Mouse (Mus musculus): ENCODE results near the gene Gramd1c. TPM values are rescaled to one million over a fixed set of nuclear protein-coding genes. Genes with fewer than 3 reads are reported as not detected.

Gene Gramd1c
- 5.7 and 6.1 TPM in 2 replicates for polyA plus RNA-seq (2015; fragmentation: Nextera tagmentation; extraction: Ambion mirVana)

- Histone ChIP-seq H3K27me3 (ENCODE audit: insufficient read depth, low read length) (no peaks in the 10 kb centered on the region), H3K36me3 (ENCODE audit: insufficient read depth, low read length) (no peaks in the 10 kb centered on the region), H3K27ac (peak within 1 kb of the TSS; percentile 6; the same call in 1 of the 2 replicates), H3K4me3 (replicated peaks; ENCODE audit: low read depth, low read length) (peak within 1 kb of the TSS; percentile 65), H3K4me2 (ENCODE audit: low read length) (peak within 1 kb of the TSS; percentile 64), H3K9ac (ENCODE audit: low read depth, low read length) (peak within 1 kb of the TSS; percentile 65), H3K4me1 (replicated peaks; ENCODE audit: insufficient read depth, low read length) (no peaks in the 10 kb centered on the region), H3K9me3 (replicated peaks; ENCODE audit: low read length) (no peaks in the 10 kb centered on the region)
- DNase-seq (ENCODE audit: low spot score) (peak; percentile 93), ATAC-seq (replicated peaks; ENCODE audit: low FRiP score, low read depth) (peak; percentile 90)
- TF ChIP-seq CTCF (IDR thresholded peaks at IDR 0.05; ENCODE audit: low read depth) = peak; percentile 84
- WGBS = 5% methylated on average over 45 of the region's 45 CpGs
Observed at GRCm38 (mm10) chr16:44063025-44063894, at the start of gene Gramd1c. Gene Gramd1c, minus strand, starts transcription at chr16:44063345.

DNA sequence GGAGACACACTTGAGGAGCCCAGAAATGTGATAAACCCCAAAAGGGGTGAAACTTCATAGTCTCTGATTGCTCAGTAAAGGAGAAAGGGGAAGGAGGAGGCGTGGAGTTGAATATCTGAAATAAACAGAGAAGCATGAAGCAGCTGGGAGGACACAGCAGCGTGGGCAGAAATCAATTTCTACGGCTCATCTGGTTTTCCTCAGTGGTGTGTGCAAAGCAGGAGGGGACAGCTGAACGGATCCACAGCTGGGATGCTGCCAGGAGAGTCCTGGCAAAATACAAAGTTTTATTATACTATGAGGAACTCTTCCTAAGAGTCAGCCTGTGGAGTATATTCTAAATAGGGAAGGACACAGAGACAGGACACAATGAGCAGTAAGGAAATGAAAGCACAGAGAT is 45.9 kb upstream of the Gramd1c start:
- 53% methylated on average over 4 of the region's 4 CpGs for whole genome bisulfite sequencing
- DNase-seq (ENCODE audit: low spot score) = peak; percentile 8

DNA sequence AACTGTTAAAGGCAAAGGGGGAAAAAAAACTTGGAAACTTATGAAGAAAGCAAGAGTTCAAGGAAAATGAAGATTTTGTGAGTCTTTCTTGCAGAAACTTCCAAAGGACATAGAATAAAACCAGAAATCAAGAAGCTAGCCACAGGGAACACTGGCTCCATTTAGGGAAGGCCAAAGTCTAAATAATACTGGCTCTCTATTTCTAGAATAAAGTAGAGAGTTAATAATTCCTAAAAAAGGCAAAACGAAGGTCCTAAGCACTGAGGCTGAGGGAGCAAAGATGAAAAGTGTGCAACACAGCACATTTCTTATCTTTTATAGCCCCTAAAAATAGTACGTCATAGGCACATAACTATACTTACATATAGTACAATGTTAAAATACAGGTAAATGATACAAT is 42.1 kb upstream of the Gramd1c start:
- ATAC-seq (replicated peaks; ENCODE audit: low FRiP score, low read depth) = no peak

More for the DNA sequence above, 45.9 kb upstream of the Gramd1c start:
- Histone ChIP-seq H3K4me2 (ENCODE audit: low read length) (no peak overlapping the region), H3K36me3 (ENCODE audit: insufficient read depth, low read length) (peaks cover 42% of the 10 kb centered on the region), H3K4me3 (replicated peaks; ENCODE audit: low read depth, low read length) (no peak overlapping the region), H3K27ac (no peak overlapping the region), H3K9me3 (replicated peaks; ENCODE audit: low read length) (no peaks in the 10 kb centered on the region), H3K9ac (ENCODE audit: low read depth, low read length) (no peak overlapping the region), H3K27me3 (ENCODE audit: insufficient read depth, low read length) (no peaks in the 10 kb centered on the region), H3K4me1 (replicated peaks; ENCODE audit: insufficient read depth, low read length) (no peaks in the 10 kb centered on the region)
- ATAC-seq (replicated peaks; ENCODE audit: low FRiP score, low read depth) = no peak
- no peak for TF ChIP-seq CTCF (IDR thresholded peaks at IDR 0.05; ENCODE audit: low read depth)

DNA sequence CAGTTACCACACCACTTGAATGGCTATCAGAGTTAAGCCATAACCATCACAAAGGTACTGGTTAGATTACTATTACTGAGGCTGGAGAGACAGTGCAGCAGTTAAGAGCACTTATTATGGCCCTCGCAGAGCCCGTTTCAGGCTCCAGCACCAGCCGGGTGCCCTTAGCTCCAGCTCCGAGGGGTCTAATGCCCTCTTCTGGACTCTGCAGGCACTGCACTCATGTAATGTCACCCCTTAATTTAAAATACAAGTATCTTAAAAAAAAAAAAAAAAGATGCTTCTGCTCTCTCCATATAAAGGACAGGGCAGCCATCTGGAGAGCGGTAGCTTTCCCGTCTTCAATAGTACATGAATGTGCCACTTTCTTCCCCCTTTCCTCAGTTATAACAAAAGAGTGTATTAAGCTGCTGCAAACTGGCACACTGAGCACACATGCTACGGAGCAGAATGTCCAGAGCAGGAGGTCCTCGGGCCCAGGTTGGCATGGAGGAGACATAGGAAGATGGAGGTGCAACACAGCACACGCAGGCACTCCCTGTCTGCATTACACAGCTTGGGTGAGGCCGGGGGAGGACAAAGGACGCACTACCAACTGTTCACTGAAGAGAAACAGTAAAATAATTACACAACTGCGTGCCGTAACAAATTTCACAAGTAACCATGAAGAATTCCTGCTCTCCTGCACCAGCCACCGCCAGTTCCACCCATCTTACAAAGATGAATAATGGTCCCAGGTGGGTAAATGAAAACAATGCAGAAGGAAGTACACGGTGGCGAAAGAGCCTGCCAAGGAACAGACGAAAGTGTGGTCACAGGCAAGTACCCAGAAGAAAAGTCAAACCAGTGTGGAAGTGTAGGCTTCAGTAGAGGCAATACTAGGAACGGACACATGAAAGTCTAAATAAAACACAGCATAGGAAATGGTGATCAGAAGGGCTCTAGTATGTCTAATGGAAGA is 40.9 kb upstream of the Gramd1c start:
- H3K4me2 ChIP-seq (ENCODE audit: low read length) = no peak overlapping the region
- H3K27ac ChIP-seq = no peak overlapping the region
- no peak overlapping the region for H3K9ac ChIP-seq (ENCODE audit: low read depth, low read length)
- no peak for DNase-seq (ENCODE audit: low spot score)
- 83% methylated on average over 18 of the region's 18 CpGs for WGBS
- H3K9me3 ChIP-seq (replicated peaks; ENCODE audit: low read length) = no peaks in the 10 kb centered on the region
- TF ChIP-seq CTCF (IDR thresholded peaks at IDR 0.05; ENCODE audit: low read depth) = no peak; the same call in 1 of the 2 replicates
- H3K4me1 ChIP-seq (replicated peaks; ENCODE audit: insufficient read depth, low read length) = no peaks in the 10 kb centered on the region
- peaks cover 58% of the 10 kb centered on the region for H3K36me3 ChIP-seq (ENCODE audit: insufficient read depth, low read length)
- H3K27me3 ChIP-seq (ENCODE audit: insufficient read depth, low read length) = no peaks in the 10 kb centered on the region
- no peak overlapping the region for H3K4me3 ChIP-seq (replicated peaks; ENCODE audit: low read depth, low read length)
- ATAC-seq (replicated peaks; ENCODE audit: low FRiP score, low read depth) = no peak

More for the DNA sequence above, 42.1 kb upstream of the Gramd1c start:
- no peak for TF ChIP-seq CTCF (IDR thresholded peaks at IDR 0.05; ENCODE audit: low read depth)
- peaks cover 52% of the 10 kb centered on the region for H3K36me3 ChIP-seq (ENCODE audit: insufficient read depth, low read length)
- H3K4me1 ChIP-seq (replicated peaks; ENCODE audit: insufficient read depth, low read length) = no peaks in the 10 kb centered on the region
- DNase-seq (ENCODE audit: low spot score) = no peak
- no peak overlapping the region for H3K4me2 ChIP-seq (ENCODE audit: low read length)
- H3K27ac ChIP-seq = no peak overlapping the region
- 86% methylated on average over 2 of the region's 2 CpGs for WGBS
- H3K9me3 ChIP-seq (replicated peaks; ENCODE audit: low read length) = no peaks in the 10 kb centered on the region
- no peaks in the 10 kb centered on the region for H3K27me3 ChIP-seq (ENCODE audit: insufficient read depth, low read length)
- H3K4me3 ChIP-seq (replicated peaks; ENCODE audit: low read depth, low read length) = no peak overlapping the region
- no peak overlapping the region for H3K9ac ChIP-seq (ENCODE audit: low read depth, low read length)

GRCm38 (mm10) chr16:44102925-44103324 is 39.8 kb upstream of the Gramd1c start:
- H3K9ac ChIP-seq (ENCODE audit: low read depth, low read length) = no peak overlapping the region
- H3K36me3 ChIP-seq (ENCODE audit: insufficient read depth, low read length) = peaks cover 55% of the 10 kb centered on the region
- no peaks in the 10 kb centered on the region for H3K27me3 ChIP-seq (ENCODE audit: insufficient read depth, low read length)
- no peaks in the 10 kb centered on the region for H3K4me1 ChIP-seq (replicated peaks; ENCODE audit: insufficient read depth, low read length)
- ATAC-seq (replicated peaks; ENCODE audit: low FRiP score, low read depth) (no peak), DNase-seq (ENCODE audit: low spot score) (no peak)
- no peak overlapping the region for H3K4me3 ChIP-seq (replicated peaks; ENCODE audit: low read depth, low read length)
- H3K9me3 ChIP-seq (replicated peaks; ENCODE audit: low read length) = no peaks in the 10 kb centered on the region
- H3K4me2 ChIP-seq (ENCODE audit: low read length) = no peak overlapping the region
- H3K27ac ChIP-seq = no peak overlapping the region
- peak; percentile 46 for TF ChIP-seq CTCF (IDR thresholded peaks at IDR 0.05; ENCODE audit: low read depth)
- WGBS = 92% methylated on average over 2 of the region's 2 CpGs

- Histone ChIP-seq H3K27ac (no peak overlapping the region), H3K4me3 (replicated peaks; ENCODE audit: low read depth, low read length) (no peak overlapping the region), H3K4me2 (ENCODE audit: low read length) (no peak overlapping the region), H3K4me1 (replicated peaks; ENCODE audit: insufficient read depth, low read length) (no peaks in the 10 kb centered on the region), H3K9ac (ENCODE audit: low read depth, low read length) (no peak overlapping the region), H3K9me3 (replicated peaks; ENCODE audit: low read length) (no peaks in the 10 kb centered on the region), H3K27me3 (ENCODE audit: insufficient read depth, low read length) (no peaks in the 10 kb centered on the region), H3K36me3 (ENCODE audit: insufficient read depth, low read length) (peaks cover 46% of the 10 kb centered on the region)
- DNase-seq (ENCODE audit: low spot score) (no peak), ATAC-seq (replicated peaks; ENCODE audit: low FRiP score, low read depth) (no peak)
- WGBS = 92% methylated on average over 12 of the region's 12 CpGs
- TF ChIP-seq CTCF (IDR thresholded peaks at IDR 0.05; ENCODE audit: low read depth) = no peak
Observed at GRCm38 (mm10) chr16:44101181-44101710, 38.1 kb upstream of the Gramd1c start.

All from kidney, postnatal 0 days (tissue).